In the genomic region with DNA sequence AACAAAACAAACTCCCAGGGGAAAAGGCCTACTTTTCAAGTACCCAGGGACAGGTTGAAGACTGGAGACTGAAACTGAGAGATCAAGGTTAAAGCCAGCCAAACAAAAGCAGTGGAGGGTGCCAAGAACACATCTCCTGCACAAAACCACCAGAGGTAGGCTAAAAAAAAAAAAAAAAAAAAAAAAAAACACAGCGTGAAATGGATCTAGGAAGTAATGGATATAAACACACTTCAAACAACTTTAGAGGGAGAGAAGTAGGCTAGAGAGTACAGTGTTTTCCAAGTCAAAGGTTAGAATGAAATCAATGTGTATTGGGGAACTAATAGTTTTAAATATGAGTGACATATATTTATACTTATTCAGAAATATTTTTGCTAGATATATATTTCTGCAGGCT, we compare ENCODE assay signal across 32 mouse cellular contexts.
"Had no signal": no experiment of that assay in that cellular context is flagged by ENCODE, and none has a peak within 500 bp of the region (broad histone marks: within the 10 kb centered on the region; RNA-seq: fewer than 3 reads in every experiment).

No protein-coding gene starts in this region.

- H3K9me3 ChIP-seq: limb, embryonic 10.5 days; limb, embryonic 12.5 days; limb, embryonic 13.5 days; limb, embryonic 15.5 days; liver, embryonic 13.5 days; liver, embryonic 15.5 days; lung, embryonic 15.5 days; megakaryocyte, embryonic 14.5 days; midbrain, embryonic 10.5 days; midbrain, embryonic 12.5 days; midbrain, embryonic 13.5 days; midbrain, embryonic 15.5 days; neural tube, embryonic 12.5 days; neural tube, embryonic 13.5 days had no signal

- H3K4me1 ChIP-seq: limb, embryonic 10.5 days; limb, embryonic 12.5 days; limb, embryonic 13.5 days; limb, embryonic 15.5 days; liver, embryonic 13.5 days; liver, embryonic 15.5 days; lung, embryonic 15.5 days; midbrain, embryonic 10.5 days; midbrain, embryonic 12.5 days; midbrain, embryonic 13.5 days; midbrain, embryonic 15.5 days; neural tube, embryonic 12.5 days; neural tube, embryonic 13.5 days had no signal

- H3K27ac ChIP-seq: limb, embryonic 10.5 days; limb, embryonic 12.5 days; limb, embryonic 13.5 days; limb, embryonic 15.5 days; liver, embryonic 13.5 days; liver, embryonic 14.5 days; liver, embryonic 15.5 days; lung, embryonic 15.5 days; macrophage; midbrain, embryonic 10.5 days; midbrain, embryonic 12.5 days; midbrain, embryonic 13.5 days; midbrain, embryonic 15.5 days; neural tube, embryonic 12.5 days; neural tube, embryonic 13.5 days had no signal

- H3K27me3 ChIP-seq: limb, embryonic 12.5 days; limb, embryonic 13.5 days; limb, embryonic 15.5 days; liver, embryonic 13.5 days; liver, embryonic 15.5 days; lung, embryonic 15.5 days; megakaryocyte, embryonic 14.5 days; midbrain, embryonic 12.5 days; midbrain, embryonic 13.5 days; midbrain, embryonic 15.5 days; neural tube, embryonic 12.5 days; neural tube, embryonic 13.5 days had no signal

- H3K4me3 ChIP-seq: limb, embryonic 10.5 days; limb, embryonic 12.5 days; limb, embryonic 13.5 days; limb, embryonic 15.5 days; liver, embryonic 13.5 days; liver, embryonic 15.5 days; lung, embryonic 15.5 days; megakaryocyte, embryonic 14.5 days; midbrain, embryonic 10.5 days; midbrain, embryonic 12.5 days; midbrain, embryonic 13.5 days; midbrain, embryonic 15.5 days; myocyte; neural tube, embryonic 12.5 days; neural tube, embryonic 13.5 days had no signal

- H3K4me2 ChIP-seq: limb, embryonic 12.5 days; limb, embryonic 13.5 days; limb, embryonic 15.5 days; liver, embryonic 11.5 days; liver, embryonic 13.5 days; liver, embryonic 15.5 days; lung, embryonic 14.5 days; lung, embryonic 15.5 days; midbrain, embryonic 11.5 days; midbrain, embryonic 12.5 days; midbrain, embryonic 13.5 days; midbrain, embryonic 15.5 days; neural tube, embryonic 12.5 days; neural tube, embryonic 13.5 days had no signal

- ATAC-seq: liver, postnatal 0 days; lung, postnatal 0 days; midbrain, embryonic 13.5 days; midbrain, embryonic 15.5 days; midbrain, embryonic 16.5 days had no signal

- DNase-seq: left cerebral cortex, postnatal 4 days; liver; liver, embryonic 13.5 days; liver, postnatal 0 days; lung, adult 18-20 months; lung, adult 2 months; lung, embryonic 14.5 days; lung, postnatal 10 days; lung, postnatal 14 days; lung, postnatal 36 days; lung, postnatal 4 days; midbrain, embryonic 14.5 days had no signal

- H3K9ac ChIP-seq: limb, embryonic 12.5 days; limb, embryonic 13.5 days; limb, embryonic 15.5 days; liver, embryonic 13.5 days; liver, embryonic 14.5 days; liver, embryonic 15.5 days; liver, postnatal 0 days; lung, embryonic 14.5 days; lung, embryonic 15.5 days; midbrain, embryonic 12.5 days; midbrain, embryonic 13.5 days; midbrain, embryonic 15.5 days; neural tube, embryonic 12.5 days; neural tube, embryonic 13.5 days had no signal
